Mouse (Mus musculus) liver, embryonic 13.5 days (tissue): ENCODE data around the gene Exoc6b. TPM values are rescaled to one million over a fixed set of nuclear protein-coding genes. Genes with fewer than 3 reads are reported as not detected.

Source experiments
- polyA plus RNA-seq: library from polyadenylated mRNA; unstranded; fragments of >200 nt; fragmentation: Nextera tagmentation; extraction: Ambion mirVana; gene quantifications from 2 replicates; pipeline ENCODE4 v1.2.1, GENCODE M21; 2015

Exoc6b gene
- polyA plus RNA-seq, 1 experiment from 2014 or later: 3.0 TPM

Other genes starting within 250 kb of the Exoc6b start
- gene Spr, start 68.3 kb upstream of the Exoc6b start, polyA plus RNA-seq: 29.5 and 30.7 TPM in 2 replicates
- gene Emx1, start 117.9 kb upstream of the Exoc6b start, polyA plus RNA-seq: 0.08 TPM in 1 of 2 replicates, not detected in the other